Mouse (Mus musculus) inflammation-experienced regulatory T-cells, adult 6 months (primary cell): ENCODE measurements around the gene Prl8a8. TPM values are rescaled to one million over a fixed set of nuclear protein-coding genes. Genes with fewer than 3 reads are reported as not detected.

ENCODE experiments used
- ATAC-seq: one replicate; pipeline ENCODE4 v1.8.0; 2017
- polyA plus RNA-seq, 3 experiments: library from polyadenylated mRNA; unstranded; fragments of 100-300 nt; shearing (Covaris generic); gene quantifications; one replicate each; pipeline ENCODE4 v1.2.1; 2017

Prl8a8 gene
- not detected for polyA plus RNA-seq

GRCm38 (mm10) chr13:27513117-27513516, at the start of gene Prl8a8:
Gene Prl8a8, minus strand, starts transcription at chr13:27513217.
- ATAC-seq = no peak

- no peak for ATAC-seq
Measured at GRCm38 (mm10) chr13:27553336-27553735, 40.3 kb upstream of the Prl8a8 start.

GRCm38 (mm10) chr13:27523156-27523555, 10.1 kb upstream of the Prl8a8 start:
- no peak for ATAC-seq

GRCm38 (mm10) chr13:27507645-27508044, 5.4 kb downstream of the Prl8a8 start:
- no peak for ATAC-seq

Other genes with a start within 250 kb of the Prl8a8 start
- gene Prl6a1, start 200.6 kb downstream of the Prl8a8 start, polyA plus RNA-seq = not detected
- not detected for gene Prl8a2, start 167.5 kb downstream of the Prl8a8 start, polyA plus RNA-seq
- not detected for gene Prl2b1, start 122.4 kb downstream of the Prl8a8 start, polyA plus RNA-seq
- not detected for gene Prl8a6, start 74.5 kb downstream of the Prl8a8 start, polyA plus RNA-seq
- not detected for gene Prl8a9, start 51.4 kb upstream of the Prl8a8 start, polyA plus RNA-seq
- not detected for gene Prl8a1, start 69.0 kb upstream of the Prl8a8 start, polyA plus RNA-seq
- not detected for gene Prl7b1, start 97.4 kb upstream of the Prl8a8 start, polyA plus RNA-seq
- not detected for gene Prl7a1, start 129.3 kb upstream of the Prl8a8 start, polyA plus RNA-seq
- not detected for gene Prl7a2, start 154.8 kb upstream of the Prl8a8 start, polyA plus RNA-seq
- not detected for gene Prl7d1, start 203.5 kb upstream of the Prl8a8 start, polyA plus RNA-seq